Mouse (Mus musculus): ENCODE measurements around the gene Ank. TPM values are rescaled to one million over a fixed set of nuclear protein-coding genes. Genes with fewer than 3 reads are reported as not detected.

The Ank gene
- total RNA-seq, 1 experiment from 2014 or later: 4.1 TPM

Other genes with a start within 250 kb of the Ank start
- gene Otulin, start 164.0 kb downstream of the Ank start, total RNA-seq (2017): 78.6 and 82.3 TPM in 2 replicates
- 31.5 and 44.2 TPM in 2 replicates for gene Otulinl, start 214.9 kb downstream of the Ank start, total RNA-seq (2017)